In genomic region chr14:78197483-78197882, GRCm38 (mm10) we compare ENCODE assay signal across 22 mouse cellular contexts.
DNase-seq lines count a peak whose midpoint lies in the region; ATAC-seq and TF ChIP-seq lines count a peak whose summit lies in the region.
"Had no signal": no experiment of that assay in that cellular context is flagged by ENCODE, and none has a peak within 500 bp of the region (broad histone marks: within the 10 kb centered on the region; RNA-seq: fewer than 3 reads in every experiment).

No protein-coding gene starts in this region.

- H3K4me2 ChIP-seq in hindbrain, embryonic 14.5 days (replicated peaks) = no peak overlapping the region
- no peak overlapping the region for H3K4me2 ChIP-seq in hindbrain, embryonic 11.5 days (replicated peaks; ENCODE audit: low read depth, low read length)
- H3K4me2 ChIP-seq in embryonic facial prominence, embryonic 14.5 days (ENCODE audit: low read depth, low read length) = no peak overlapping the region
- H3K4me2 ChIP-seq in midbrain, postnatal 0 days (ENCODE audit: low read depth, low read length, poor library complexity, severe bottlenecking) = no peak overlapping the region
- H3K4me2 ChIP-seq: embryonic facial prominence, embryonic 15.5 days; heart, embryonic 11.5 days; neural tube, embryonic 12.5 days had no signal

- H3K27ac ChIP-seq in hindbrain, embryonic 14.5 days = no peak overlapping the region
- no peak overlapping the region for H3K27ac ChIP-seq in hindbrain, embryonic 11.5 days (ENCODE audit: low read depth, low read length)
- no peak overlapping the region for H3K27ac ChIP-seq in embryonic facial prominence, embryonic 14.5 days (replicated peaks; ENCODE audit: low read depth, low read length)
- no peak overlapping the region for H3K27ac ChIP-seq in midbrain, postnatal 0 days (ENCODE audit: low read depth, low read length)
- H3K27ac ChIP-seq in heart, adult 2 months = no peak overlapping the region
- H3K27ac ChIP-seq: embryonic facial prominence, embryonic 15.5 days; gastrocnemius, adult 2 months; left cerebral cortex, adult 2 months; neural tube, embryonic 12.5 days had no signal

- DNase-seq in hindbrain, embryonic 14.5 days (ENCODE audit: low spot score) = peak; percentile 42
- no peak for DNase-seq in hindbrain, embryonic 11.5 days (ENCODE audit: low spot score)
- peak; percentile 31 to 33 for DNase-seq in right cerebral cortex, adult 2 months (ENCODE audit: low spot score in 2 of 2)
- no peak for DNase-seq in right cerebral cortex, postnatal 36 days (ENCODE audit: low spot score in 2 of 2)
- DNase-seq in embryonic facial prominence, embryonic 14.5 days (ENCODE audit: low spot score) = peak; percentile 38
- peak; percentile 48 for DNase-seq in midbrain, postnatal 0 days (ENCODE audit: low spot score)
- no peak for DNase-seq in heart, adult 2 months
- DNase-seq: adrenal gland, adult 2 months; B cell, adult 2 months; cerebellum, adult 18-20 months; cerebellum, postnatal 25 days; gastrocnemius, adult 2 months; kidney, adult 2 months; kidney, postnatal 10 days; lung, postnatal 4 days; thymus, postnatal 25 days had no signal

- intact Hi-C loops in heart, adult 2 months (cut with DNase I) = no loop called here

- ATAC-seq in hindbrain, embryonic 14.5 days (ENCODE audit: low FRiP score) = no peak
- ATAC-seq in hindbrain, embryonic 11.5 days (ENCODE audit: low FRiP score) = no peak
- no peak for ATAC-seq in embryonic facial prominence, embryonic 14.5 days (ENCODE audit: low read depth)
- no peak for ATAC-seq in midbrain, postnatal 0 days (ENCODE audit: low FRiP score)

- no peaks in the 10 kb centered on the region for H3K36me3 ChIP-seq in hindbrain, embryonic 14.5 days (replicated peaks; ENCODE audit: control insufficient read depth, insufficient read depth)
- H3K36me3 ChIP-seq in hindbrain, embryonic 11.5 days (ENCODE audit: control insufficient read depth, insufficient read depth, low read length) = no peaks in the 10 kb centered on the region
- H3K36me3 ChIP-seq in embryonic facial prominence, embryonic 14.5 days (ENCODE audit: control insufficient read depth, insufficient read depth, low read length) = no peaks in the 10 kb centered on the region
- no peaks in the 10 kb centered on the region for H3K36me3 ChIP-seq in midbrain, postnatal 0 days (ENCODE audit: insufficient read depth, low read length)
- no peaks in the 10 kb centered on the region for H3K36me3 ChIP-seq in heart, adult 2 months (ENCODE audit: control insufficient read depth, insufficient read depth, low read length)
- H3K36me3 ChIP-seq: embryonic facial prominence, embryonic 15.5 days; G1E; neural tube, embryonic 12.5 days had no signal

- no peak for TF ChIP-seq CTCF in midbrain, postnatal 0 days (IDR thresholded peaks at IDR 0.05)
- TF ChIP-seq CTCF in heart, adult 2 months (IDR thresholded peaks at IDR 0.05) = no peak

- H3K79me2 ChIP-seq in heart, adult 2 months (replicated peaks; ENCODE audit: control insufficient read depth, insufficient read depth, low read length) = no peaks in the 10 kb centered on the region

- no peaks in the 10 kb centered on the region for H3K27me3 ChIP-seq in hindbrain, embryonic 14.5 days (ENCODE audit: control insufficient read depth, insufficient read depth, low read length)
- no peaks in the 10 kb centered on the region for H3K27me3 ChIP-seq in hindbrain, embryonic 11.5 days (ENCODE audit: control insufficient read depth, insufficient read depth, low read length)
- no peaks in the 10 kb centered on the region for H3K27me3 ChIP-seq in embryonic facial prominence, embryonic 14.5 days (replicated peaks; ENCODE audit: control insufficient read depth, insufficient read depth, low read length)
- H3K27me3 ChIP-seq in midbrain, postnatal 0 days (ENCODE audit: insufficient read depth, low read length) = no peaks in the 10 kb centered on the region
- no peaks in the 10 kb centered on the region for H3K27me3 ChIP-seq in heart, adult 2 months (ENCODE audit: control insufficient read depth, insufficient read depth, low read length)
- H3K27me3 ChIP-seq: CH12.LX; embryonic facial prominence, embryonic 15.5 days; neural tube, embryonic 12.5 days had no signal

- H3K4me3 ChIP-seq in hindbrain, embryonic 14.5 days (replicated peaks; ENCODE audit: low read length) = no peak overlapping the region
- H3K4me3 ChIP-seq in hindbrain, embryonic 11.5 days (ENCODE audit: low read depth, low read length) = no peak overlapping the region
- H3K4me3 ChIP-seq in embryonic facial prominence, embryonic 14.5 days (ENCODE audit: low read depth, low read length) = no peak overlapping the region
- no peak overlapping the region for H3K4me3 ChIP-seq in midbrain, postnatal 0 days (ENCODE audit: low read depth, low read length)
- H3K4me3 ChIP-seq in heart, adult 2 months = no peak overlapping the region
- H3K4me3 ChIP-seq: embryonic facial prominence, embryonic 15.5 days; gastrocnemius, adult 2 months; left cerebral cortex, adult 2 months; neural tube, embryonic 12.5 days had no signal

- 73% methylated on average over 2 of the region's 2 CpGs for WGBS in hindbrain, embryonic 14.5 days
- WGBS in hindbrain, embryonic 11.5 days = 84% methylated on average over 2 of the region's 2 CpGs
- 67% methylated on average over 2 of the region's 2 CpGs for WGBS in embryonic facial prominence, embryonic 14.5 days
- WGBS in midbrain, postnatal 0 days = 39% methylated on average over 2 of the region's 2 CpGs
- 76% methylated on average over 2 of the region's 2 CpGs for WGBS in heart, adult 2 months

- no peaks in the 10 kb centered on the region for H3K9me3 ChIP-seq in hindbrain, embryonic 14.5 days (ENCODE audit: control insufficient read depth, low read length)
- no peaks in the 10 kb centered on the region for H3K9me3 ChIP-seq in hindbrain, embryonic 11.5 days (ENCODE audit: control insufficient read depth, low read length)
- H3K9me3 ChIP-seq in embryonic facial prominence, embryonic 14.5 days (ENCODE audit: control insufficient read depth, low read length) = no peaks in the 10 kb centered on the region
- H3K9me3 ChIP-seq in midbrain, postnatal 0 days (ENCODE audit: low read length) = no peaks in the 10 kb centered on the region
- H3K9me3 ChIP-seq: embryonic facial prominence, embryonic 15.5 days; neural tube, embryonic 12.5 days had no signal

- H3K4me1 ChIP-seq in hindbrain, embryonic 14.5 days (replicated peaks; ENCODE audit: control insufficient read depth, insufficient read depth, low read length) = no peaks in the 10 kb centered on the region; the same call in 1 of the 2 replicates
- no peaks in the 10 kb centered on the region for H3K4me1 ChIP-seq in hindbrain, embryonic 11.5 days (replicated peaks; ENCODE audit: control insufficient read depth, insufficient read depth, low read length)
- H3K4me1 ChIP-seq in embryonic facial prominence, embryonic 14.5 days (ENCODE audit: control insufficient read depth, insufficient read depth, low read length) = no peaks in the 10 kb centered on the region
- H3K4me1 ChIP-seq in midbrain, postnatal 0 days (ENCODE audit: insufficient read depth, low read length) = no peaks in the 10 kb centered on the region
- no peaks in the 10 kb centered on the region for H3K4me1 ChIP-seq in heart, adult 2 months (ENCODE audit: control insufficient read depth, insufficient read depth, low read length)
- H3K4me1 ChIP-seq: embryonic facial prominence, embryonic 15.5 days; neural tube, embryonic 12.5 days had no signal

- no peak for TF ChIP-seq EP300 in heart, adult 2 months (IDR thresholded peaks at IDR 0.05; ENCODE audit: insufficient read depth, low read depth, low read length)

- TF ChIP-seq POLR2A in heart, adult 2 months (IDR thresholded peaks at IDR 0.05; ENCODE audit: insufficient read depth, low read depth, low read length) = no peak

- no peak overlapping the region for H3K9ac ChIP-seq in hindbrain, embryonic 14.5 days
- H3K9ac ChIP-seq in hindbrain, embryonic 11.5 days (ENCODE audit: low read depth, low read length) = no peak overlapping the region
- no peak overlapping the region for H3K9ac ChIP-seq in embryonic facial prominence, embryonic 14.5 days (ENCODE audit: low read depth, low read length)
- H3K9ac ChIP-seq in midbrain, postnatal 0 days (replicated peaks; ENCODE audit: low read length, poor library complexity, severe bottlenecking) = no peak overlapping the region
- no peak overlapping the region for H3K9ac ChIP-seq in heart, adult 2 months (ENCODE audit: low read depth, low read length)
- H3K9ac ChIP-seq: embryonic facial prominence, embryonic 15.5 days; neural tube, embryonic 12.5 days had no signal

Comparison
In these comparisons a context has a peak if more than half of its experiments do, and no peak if none do; other contexts are left out.
1. DNase-seq: peak in hindbrain, embryonic 14.5 days (single experiment), right cerebral cortex, adult 2 months (2 of 2), embryonic facial prominence, embryonic 14.5 days (single experiment) and midbrain, postnatal 0 days (single experiment); none in hindbrain, embryonic 11.5 days (single experiment), right cerebral cortex, postnatal 36 days (0 of 2) and heart, adult 2 months (0 of 2).